Mouse (Mus musculus): ENCODE measurements at regions not wholly inside any gene's neighbourhood (a gene's known extent, or its start where the extent isn't known, plus 50 kb on each side); places are given as distances from the start of the nearest gene placed in this dataset.

GRCm38 (mm10) chr3:115655020-115655419, 59.9 kb downstream of the S1pr1 start:
- DNase-seq (ENCODE audit: low spot score in 2 of 2), result no peak

GRCm38 (mm10) chr3:115652236-115652635, 62.6 kb downstream of the S1pr1 start:
- DNase-seq (ENCODE audit: low spot score in 2 of 2), result no peak

- DNase-seq (ENCODE audit: low spot score in 2 of 2), result no peak
Measured at GRCm38 (mm10) chr3:115649338-115650117, 65.3 kb downstream of the S1pr1 start.

GRCm38 (mm10) chr3:115646993-115647392, 67.9 kb downstream of the S1pr1 start:
- no peak for DNase-seq (ENCODE audit: low spot score in 2 of 2)

GRCm38 (mm10) chr3:115644307-115644706, 70.6 kb downstream of the S1pr1 start:
- peak; percentile 81 to 85 for DNase-seq (ENCODE audit: low spot score in 2 of 2)

- DNase-seq (ENCODE audit: low spot score in 2 of 2), result peak; percentile 88 to 90
Measured at GRCm38 (mm10) chr3:115642846-115643260, 72.0 kb downstream of the S1pr1 start.

- peak; percentile 46 to 51 for DNase-seq (ENCODE audit: low spot score in 2 of 2)
Measured at GRCm38 (mm10) chr3:115642001-115642845, 72.6 kb downstream of the S1pr1 start.

GRCm38 (mm10) chr3:115641411-115641810, 73.5 kb downstream of the S1pr1 start:
- DNase-seq (ENCODE audit: low spot score in 2 of 2), result peak; percentile 15 to 26

- DNase-seq (ENCODE audit: low spot score in 2 of 2), result no peak
Measured at GRCm38 (mm10) chr3:115635487-115635886, 79.4 kb downstream of the S1pr1 start.

GRCm38 (mm10) chr3:115635081-115635480, 79.8 kb downstream of the S1pr1 start:
- no peak for DNase-seq (ENCODE audit: low spot score in 2 of 2)

GRCm38 (mm10) chr3:115632417-115632743, 82.5 kb downstream of the S1pr1 start:
- DNase-seq (ENCODE audit: low spot score in 2 of 2), result no peak

GRCm38 (mm10) chr3:115631573-115632416, 83.1 kb downstream of the S1pr1 start:
- no peak for DNase-seq (ENCODE audit: low spot score in 2 of 2)

- DNase-seq (ENCODE audit: low spot score in 2 of 2), result no peak
Measured at GRCm38 (mm10) chr3:115622920-115623319, 92.0 kb downstream of the S1pr1 start.

- DNase-seq (ENCODE audit: low spot score in 2 of 2), result no peak
Measured at GRCm38 (mm10) chr3:115622300-115622699, 92.6 kb downstream of the S1pr1 start.

GRCm38 (mm10) chr3:115619970-115620369, 94.9 kb downstream of the S1pr1 start:
- DNase-seq (ENCODE audit: low spot score in 2 of 2), result no peak

GRCm38 (mm10) chr3:115615994-115616598, 98.8 kb downstream of the S1pr1 start:
- peak; percentile 26 to 41 for DNase-seq (ENCODE audit: low spot score in 2 of 2)

GRCm38 (mm10) chr3:115612859-115613258, 102.0 kb downstream of the S1pr1 start:
- no peak for DNase-seq (ENCODE audit: low spot score in 2 of 2)

- DNase-seq (ENCODE audit: low spot score in 2 of 2), result no peak
Measured at GRCm38 (mm10) chr3:115608087-115608486, 106.8 kb downstream of the S1pr1 start.

- no peak for DNase-seq (ENCODE audit: low spot score in 2 of 2)
Measured at GRCm38 (mm10) chr3:115604734-115605279, 110.1 kb downstream of the S1pr1 start.

GRCm38 (mm10) chr3:115604267-115604666, 110.6 kb downstream of the S1pr1 start:
- DNase-seq (ENCODE audit: low spot score in 2 of 2), result no peak

- no peak for DNase-seq (ENCODE audit: low spot score in 2 of 2)
Measured at GRCm38 (mm10) chr3:115603803-115604202, 111.1 kb downstream of the S1pr1 start.

All from spleen, postnatal 36 days (tissue).